Mouse (Mus musculus): ENCODE data around the gene Dera.
A peak's percentile ranks its signal among the peaks of the same experiment; 100 is the strongest.
"Not testable (repeated sequence)": the region's sequence is repeated elsewhere in the genome, so short reads cannot be mapped to it uniquely, and the experiment has no call there.

Dera gene

GRCm38 (mm10) chr6:137754056-137754856 lies at the start of gene Dera:
TSS of gene Dera (plus strand) at chr6:137754546.
- DNase-seq (ENCODE audit: low spot score in 2 of 2) = peak; percentile 75 to 80

GRCm38 (mm10) chr6:137706209-137706608 lies 48.1 kb upstream of the Dera start:
- no peak for DNase-seq (ENCODE audit: low spot score in 2 of 2)

- DNase-seq (ENCODE audit: low spot score in 2 of 2) = not testable (repeated sequence)
These were observed 45.5 kb upstream of the Dera start for GRCm38 (mm10) chr6:137708726-137709405.

- no peak for DNase-seq (ENCODE audit: low spot score in 2 of 2)
These were observed 43.9 kb upstream of the Dera start for GRCm38 (mm10) chr6:137710179-137711037.

GRCm38 (mm10) chr6:137712654-137713309 lies 41.6 kb upstream of the Dera start:
- DNase-seq (ENCODE audit: low spot score in 2 of 2) = no peak

- no peak for DNase-seq (ENCODE audit: low spot score in 2 of 2)
These were observed 41.1 kb upstream of the Dera start for GRCm38 (mm10) chr6:137713310-137713664.

- DNase-seq (ENCODE audit: low spot score in 2 of 2) = no peak
These were observed 37.5 kb upstream of the Dera start for GRCm38 (mm10) chr6:137716802-137717201.

- peak; percentile 9 to 58 for DNase-seq (ENCODE audit: low spot score in 2 of 2)
These were observed 32.0 kb upstream of the Dera start for GRCm38 (mm10) chr6:137722220-137722931.

GRCm38 (mm10) chr6:137723898-137724297 lies 30.4 kb upstream of the Dera start:
- DNase-seq (ENCODE audit: low spot score in 2 of 2) = no peak

- peak in 1 of 2 experiments; percentile 21 for DNase-seq (ENCODE audit: low spot score in 2 of 2)
These were observed 19.9 kb upstream of the Dera start for GRCm38 (mm10) chr6:137734460-137734845.

- DNase-seq (ENCODE audit: low spot score in 2 of 2) = peak; percentile 78 to 88
These were observed 19.3 kb upstream of the Dera start, which contains the start of gene Strap for GRCm38 (mm10) chr6:137734846-137735609. TSS of gene Strap (plus strand) at chr6:137735078.

GRCm38 (mm10) chr6:137735671-137736238 lies 18.6 kb upstream of the Dera start:
- DNase-seq (ENCODE audit: low spot score in 2 of 2) = no peak

- DNase-seq (ENCODE audit: low spot score in 2 of 2) = no peak
These were observed 13.4 kb upstream of the Dera start for GRCm38 (mm10) chr6:137740972-137741371.

GRCm38 (mm10) chr6:137744700-137745099 lies 9.6 kb upstream of the Dera start:
- DNase-seq (ENCODE audit: low spot score in 2 of 2) = no peak

GRCm38 (mm10) chr6:137747174-137747928 lies 7.0 kb upstream of the Dera start:
- DNase-seq (ENCODE audit: low spot score in 2 of 2) = no peak

- no peak for DNase-seq (ENCODE audit: low spot score in 2 of 2)
These were observed 2.6 kb upstream of the Dera start for GRCm38 (mm10) chr6:137751551-137752274.

GRCm38 (mm10) chr6:137752275-137752655 lies 2.1 kb upstream of the Dera start:
- no peak for DNase-seq (ENCODE audit: low spot score in 2 of 2)

- no peak for DNase-seq (ENCODE audit: low spot score in 2 of 2)
These were observed 499 bp downstream of the Dera start for GRCm38 (mm10) chr6:137754857-137755232.

Data from urinary bladder, adult 18-20 months (tissue).